Mouse (Mus musculus): ENCODE measurements around the gene Ccdc24.

DNA sequence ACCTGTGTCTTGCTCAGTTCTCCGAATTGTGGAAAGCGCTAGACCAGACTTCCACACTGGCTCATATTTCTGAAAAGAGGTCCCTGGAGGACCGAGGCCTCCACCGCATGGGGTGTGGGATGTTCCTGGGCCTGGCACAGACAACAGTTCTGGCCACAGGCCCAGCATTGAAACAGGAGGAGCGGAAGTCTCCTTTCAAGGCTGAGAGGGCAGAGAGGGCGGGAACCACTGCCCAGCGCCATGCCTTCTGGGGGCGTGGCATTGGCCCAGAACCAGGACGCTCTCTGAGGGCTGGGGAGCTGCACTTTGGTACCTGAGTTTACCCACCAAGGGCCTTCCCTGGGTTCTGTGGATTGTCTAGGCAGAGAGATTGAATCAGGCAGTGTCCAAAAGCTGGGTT is 6.3 kb downstream of the Ccdc24 start:
- TF ChIP-seq CTCF (IDR thresholded peaks at IDR 0.05; ENCODE audit: insufficient read depth, low read length) (no peak), POLR2A (IDR thresholded peaks at IDR 0.05; ENCODE audit: borderline replicate concordance, extremely low read depth, low read depth, low read length) (no peak)
